Mouse (Mus musculus) cerebellum, postnatal 36 days (tissue): ENCODE measurements around the gene Lyrm9.
"Not testable (repeated sequence)": the region's sequence is repeated elsewhere in the genome, so short reads cannot be mapped to it uniquely, and the experiment has no call there.

Source experiments
- DNase-seq, 2 experiments: peaks; one replicate each; pipeline ENCODE4 v3.0.0; 2021 to 2022; ENCODE audit warnings: mixed read lengths in 2 of 2

Gene Lyrm9

GRCm38 (mm10) chr11:78852529-78852928 is 26.1 kb downstream of the Lyrm9 start:
- DNase-seq, result no peak

- peak; percentile 84 to 88 for DNase-seq
Observed at GRCm38 (mm10) chr11:78856310-78856709, 29.9 kb downstream of the Lyrm9 start.

GRCm38 (mm10) chr11:78857611-78858010 is 31.2 kb downstream of the Lyrm9 start:
- DNase-seq, result no peak

GRCm38 (mm10) chr11:78863898-78864297 is 37.5 kb downstream of the Lyrm9 start:
- no peak for DNase-seq

GRCm38 (mm10) chr11:78864567-78865278 is 38.3 kb downstream of the Lyrm9 start:
- no peak for DNase-seq

- no peak for DNase-seq
Observed at GRCm38 (mm10) chr11:78865314-78865713, 38.9 kb downstream of the Lyrm9 start.

- no peak for DNase-seq
Observed at GRCm38 (mm10) chr11:78866486-78866885, 40.1 kb downstream of the Lyrm9 start.

GRCm38 (mm10) chr11:78867696-78868095 is 41.3 kb downstream of the Lyrm9 start:
- no peak for DNase-seq

GRCm38 (mm10) chr11:78869205-78869604 is 42.8 kb downstream of the Lyrm9 start:
- not testable (repeated sequence) for DNase-seq

- DNase-seq, result no peak
Observed at GRCm38 (mm10) chr11:78870891-78871290, 44.5 kb downstream of the Lyrm9 start.

- DNase-seq, result no peak
Observed at GRCm38 (mm10) chr11:78872782-78873181, 46.4 kb downstream of the Lyrm9 start.

GRCm38 (mm10) chr11:78879727-78880126 is 53.3 kb downstream of the Lyrm9 start:
- no peak for DNase-seq

- no peak for DNase-seq
Observed at GRCm38 (mm10) chr11:78886693-78887092, 60.3 kb downstream of the Lyrm9 start.

- DNase-seq, result peak; percentile 75 to 79
Observed at GRCm38 (mm10) chr11:78887102-78887971, 61.0 kb downstream of the Lyrm9 start.

GRCm38 (mm10) chr11:78889156-78889555 is 62.8 kb downstream of the Lyrm9 start:
- no peak for DNase-seq
